15 mouse cellular contexts compared by ENCODE assay signal in genomic region chr17:69227426-69228014, GRCm38 (mm10).
DNase-seq lines count a peak whose midpoint lies in the region; ATAC-seq and TF ChIP-seq lines count a peak whose summit lies in the region.
"Had no signal": no experiment of that assay in that cellular context is flagged by ENCODE, and none has a peak within 500 bp of the region (broad histone marks: within the 10 kb centered on the region; RNA-seq: fewer than 3 reads in every experiment).

No protein-coding gene starts in this region.

- H3K79me2 ChIP-seq in myocyte (ENCODE audit: control insufficient read depth, insufficient read depth) = no peaks in the 10 kb centered on the region

- H3K4me2 ChIP-seq in hindbrain, embryonic 13.5 days = no peak overlapping the region
- H3K4me2 ChIP-seq in hindbrain, embryonic 16.5 days (ENCODE audit: low read length) = no peak overlapping the region
- H3K4me2 ChIP-seq in neural tube, embryonic 13.5 days = no peak overlapping the region
- no peak overlapping the region for H3K4me2 ChIP-seq in embryonic facial prominence, embryonic 11.5 days (ENCODE audit: low read depth, low read length)
- peak overlapping the region; percentile 80 for H3K4me2 ChIP-seq in myocyte (ENCODE audit: low read depth)
- H3K4me2 ChIP-seq: forebrain, embryonic 15.5 days had no signal

- H3K9ac ChIP-seq in hindbrain, embryonic 13.5 days = no peak overlapping the region
- no peak overlapping the region for H3K9ac ChIP-seq in hindbrain, embryonic 16.5 days (ENCODE audit: low read depth, low read length)
- no peak overlapping the region for H3K9ac ChIP-seq in neural tube, embryonic 13.5 days
- no peak overlapping the region for H3K9ac ChIP-seq in embryonic facial prominence, embryonic 11.5 days (replicated peaks; ENCODE audit: low read length)
- H3K9ac ChIP-seq: forebrain, embryonic 15.5 days had no signal

- H3K27me3 ChIP-seq in hindbrain, embryonic 13.5 days = no peaks in the 10 kb centered on the region
- H3K27me3 ChIP-seq in hindbrain, embryonic 16.5 days (replicated peaks; ENCODE audit: control insufficient read depth, insufficient read depth, low read length) = no peaks in the 10 kb centered on the region
- no peaks in the 10 kb centered on the region for H3K27me3 ChIP-seq in neural tube, embryonic 13.5 days
- no peaks in the 10 kb centered on the region for H3K27me3 ChIP-seq in embryonic facial prominence, embryonic 11.5 days (ENCODE audit: control insufficient read depth, insufficient read depth, low read length)
- H3K27me3 ChIP-seq in myocyte (ENCODE audit: control insufficient read depth, insufficient read depth, insufficient read length) = no peaks in the 10 kb centered on the region
- H3K27me3 ChIP-seq: forebrain, embryonic 15.5 days had no signal

- no peaks in the 10 kb centered on the region for H3K9me3 ChIP-seq in hindbrain, embryonic 13.5 days
- no peaks in the 10 kb centered on the region for H3K9me3 ChIP-seq in hindbrain, embryonic 16.5 days (ENCODE audit: control insufficient read depth, low read length)
- no peaks in the 10 kb centered on the region for H3K9me3 ChIP-seq in neural tube, embryonic 13.5 days
- H3K9me3 ChIP-seq in embryonic facial prominence, embryonic 11.5 days (replicated peaks; ENCODE audit: control insufficient read depth, low read length) = no peaks in the 10 kb centered on the region
- H3K9me3 ChIP-seq: forebrain, embryonic 15.5 days had no signal

- H3ac ChIP-seq in myocyte (ENCODE audit: control insufficient read depth, insufficient read length) = no peak overlapping the region

- peak overlapping the region; percentile 44; the same call in 1 of the 2 replicates for H3K27ac ChIP-seq in hindbrain, embryonic 13.5 days
- no peak overlapping the region for H3K27ac ChIP-seq in hindbrain, embryonic 16.5 days (ENCODE audit: low read depth, low read length)
- H3K27ac ChIP-seq in neural tube, embryonic 13.5 days (replicated peaks) = peak overlapping the region; percentile 14; the same call in 1 of the 2 replicates
- no peak overlapping the region for H3K27ac ChIP-seq in embryonic facial prominence, embryonic 11.5 days (replicated peaks; ENCODE audit: low read depth, low read length)
- H3K27ac ChIP-seq: forebrain, embryonic 15.5 days; gastrocnemius, adult 2 months had no signal

- H3K4me3 ChIP-seq in hindbrain, embryonic 13.5 days = no peak overlapping the region
- no peak overlapping the region for H3K4me3 ChIP-seq in hindbrain, embryonic 16.5 days (ENCODE audit: low read length)
- no peak overlapping the region for H3K4me3 ChIP-seq in neural tube, embryonic 13.5 days
- H3K4me3 ChIP-seq in embryonic facial prominence, embryonic 11.5 days (ENCODE audit: low read depth, low read length) = no peak overlapping the region
- H3K4me3 ChIP-seq in myocyte = no peak overlapping the region
- H3K4me3 ChIP-seq: forebrain, embryonic 15.5 days; gastrocnemius, adult 2 months had no signal

- no peaks in the 10 kb centered on the region for H3K36me3 ChIP-seq in hindbrain, embryonic 13.5 days
- no peaks in the 10 kb centered on the region for H3K36me3 ChIP-seq in hindbrain, embryonic 16.5 days (ENCODE audit: control insufficient read depth, insufficient read depth, low read length)
- no peaks in the 10 kb centered on the region; the same call in 1 of the 2 replicates for H3K36me3 ChIP-seq in neural tube, embryonic 13.5 days
- H3K36me3 ChIP-seq in embryonic facial prominence, embryonic 11.5 days (replicated peaks; ENCODE audit: control insufficient read depth, insufficient read depth, low read depth, low read length) = no peaks in the 10 kb centered on the region; the same call in 1 of the 2 replicates
- H3K36me3 ChIP-seq in myocyte (ENCODE audit: control insufficient read depth, insufficient read depth) = no peaks in the 10 kb centered on the region
- H3K36me3 ChIP-seq: forebrain, embryonic 15.5 days had no signal

- DNase-seq in neural tube, embryonic 10.5 days (ENCODE audit: extremely low spot score, low spot score) = no peak
- peak; percentile 43 for DNase-seq in embryonic facial prominence, embryonic 11.5 days (ENCODE audit: low spot score)
- DNase-seq in left cerebral cortex, postnatal 10 days (ENCODE audit: extremely low spot score in 1 of 2, low spot score in 2 of 2) = no peak
- DNase-seq: adrenal gland, adult 8-10 months; cerebellum, adult 9-10 months; gastrocnemius, adult 2 months; kidney, postnatal 36 days; layer of hippocampus, postnatal 36 days; thymus, postnatal 25 days had no signal

- peaks cover 43% of the 10 kb centered on the region for H3K4me1 ChIP-seq in hindbrain, embryonic 13.5 days (replicated peaks)
- peaks cover 14% of the 10 kb centered on the region for H3K4me1 ChIP-seq in hindbrain, embryonic 16.5 days (ENCODE audit: control insufficient read depth, insufficient read depth, low read depth, low read length)
- H3K4me1 ChIP-seq in neural tube, embryonic 13.5 days (replicated peaks) = peaks cover 52% of the 10 kb centered on the region
- no peaks in the 10 kb centered on the region for H3K4me1 ChIP-seq in embryonic facial prominence, embryonic 11.5 days (ENCODE audit: control insufficient read depth, insufficient read depth, low read length)

- 55% methylated on average over 9 of the region's 9 CpGs for WGBS in hindbrain, embryonic 13.5 days
- 45% methylated on average over 9 of the region's 9 CpGs for WGBS in hindbrain, embryonic 16.5 days
- whole genome bisulfite sequencing in neural tube, embryonic 13.5 days = 46% methylated on average over 9 of the region's 9 CpGs
- 48% methylated on average over 9 of the region's 9 CpGs for WGBS in embryonic facial prominence, embryonic 11.5 days

- no peak for TF ChIP-seq POLR2A in myocyte (IDR thresholded peaks at IDR 0.05; ENCODE audit: insufficient read length, low read depth)

- intact Hi-C loops in left cerebral cortex, postnatal 10 days (cut with DNase I) = no loop called here

- ATAC-seq in hindbrain, embryonic 13.5 days (ENCODE audit: low FRiP score) = no peak
- ATAC-seq in hindbrain, embryonic 16.5 days = no peak
- ATAC-seq in neural tube, embryonic 13.5 days (ENCODE audit: low read depth) = 0 out of 2 replicates have a peak, but pooled peaks have one; percentile 16
- ATAC-seq in embryonic facial prominence, embryonic 11.5 days (replicated peaks; ENCODE audit: insufficient number of reproducible peaks, low FRiP score, low TSS enrichment, low read depth) = 0 out of 2 replicates have a peak, but pooled peaks have one; percentile 54
- ATAC-seq: forebrain, embryonic 15.5 days; intestine, embryonic 16.5 days had no signal

TF ChIP-seq in myocyte, 11 proteins besides CTCF, POLR2A, EP300 and RAD21:
- TF ChIP-seq MAX (IDR thresholded peaks at IDR 0.05; ENCODE audit: low read depth) (no peak), TCF3 (IDR thresholded peaks at IDR 0.05; ENCODE audit: insufficient read length, low read depth) (no peak), MYOD1 (IDR thresholded peaks at IDR 0.05; ENCODE audit: control insufficient read depth in 1 of 3, insufficient read length in 2 of 3, low read depth in 2 of 3) (no peak), E2F4 (IDR thresholded peaks at IDR 0.05; ENCODE audit: insufficient read depth) (no peak), TCF12 (IDR thresholded peaks at IDR 0.05; ENCODE audit: insufficient read depth, poor library complexity, severe bottlenecking) (no peak), USF1 (IDR thresholded peaks at IDR 0.05; ENCODE audit: low read depth) (no peak), CEBPB (IDR thresholded peaks at IDR 0.05; ENCODE audit: insufficient read depth, poor library complexity, severe bottlenecking) (no peak), MYOG (IDR thresholded peaks at IDR 0.05; ENCODE audit: control insufficient read depth in 1 of 3, insufficient read depth in 1 of 3, insufficient read length in 2 of 3, low read depth in 2 of 3) (no peak), REST (IDR thresholded peaks at IDR 0.05; ENCODE audit: insufficient read depth, insufficient read length) (no peak), SRF (IDR thresholded peaks at IDR 0.05; ENCODE audit: control insufficient read depth, insufficient read length, low read depth) (no peak), POLR2AphosphoS2 (IDR thresholded peaks at IDR 0.05; ENCODE audit: insufficient read length, low read depth) (no peak)

Comparison
In these comparisons a context has a peak if more than half of its experiments do, and no peak if none do; other contexts are left out.
1. H3K27ac ChIP-seq: peak in hindbrain, embryonic 13.5 days (single experiment) and neural tube, embryonic 13.5 days (single experiment); none in hindbrain, embryonic 16.5 days (single experiment) and embryonic facial prominence, embryonic 11.5 days (single experiment).
2. ATAC-seq: peak in neural tube, embryonic 13.5 days (single experiment) and embryonic facial prominence, embryonic 11.5 days (single experiment); none in hindbrain, embryonic 13.5 days (single experiment) and hindbrain, embryonic 16.5 days (single experiment).